Mouse (Mus musculus): ENCODE data around the gene Gm21970.
"Not testable (repeated sequence)": the region's sequence is repeated elsewhere in the genome, so short reads cannot be mapped to it uniquely, and the experiment has no call there.

The Gm21970 gene

GRCm38 (mm10) chr16:91404187-91404586 is 12.7 kb downstream of the Gm21970 start:
- DNase-seq = no peak

DNA sequence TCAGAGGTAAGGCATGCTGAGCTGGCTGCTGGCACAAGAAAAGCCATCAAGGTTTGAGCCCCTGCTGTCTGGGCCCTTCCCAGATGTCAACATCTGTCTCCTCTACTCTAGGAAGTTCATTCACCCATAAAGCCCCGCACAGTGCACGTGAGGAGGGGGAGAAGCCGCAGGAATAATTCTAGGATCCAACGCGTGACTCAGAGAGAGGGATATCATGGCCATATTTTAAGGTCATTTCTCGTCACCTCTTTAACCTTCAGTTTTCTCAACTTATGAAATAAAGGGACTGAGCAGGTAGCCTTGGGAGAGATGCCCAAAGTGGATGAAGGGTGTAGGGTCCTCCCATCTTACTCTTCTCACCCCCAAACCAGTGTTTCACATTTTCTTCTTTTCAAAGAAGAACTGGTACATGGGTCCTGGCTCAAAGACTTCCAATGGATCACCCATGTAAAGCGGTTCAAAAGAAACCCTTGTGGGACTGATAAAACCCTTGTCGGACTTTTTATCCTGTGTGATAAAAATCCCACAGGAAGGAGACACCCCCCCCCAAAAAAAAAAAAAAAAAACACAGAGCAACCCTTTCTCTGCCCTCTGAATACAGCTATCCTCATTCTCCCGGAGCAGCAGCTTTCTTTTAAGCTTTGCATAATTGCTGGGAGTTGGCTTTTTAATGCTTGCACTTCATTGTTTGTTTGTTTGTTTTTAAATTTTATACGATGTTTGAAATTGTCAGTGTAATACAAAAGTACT is 13.5 kb downstream of the Gm21970 start:
- DNase-seq = no peak

GRCm38 (mm10) chr16:91405640-91406584 is 14.4 kb downstream of the Gm21970 start, which contains the start of gene Il10rb:
Gene Il10rb (plus strand): TSS chr16:91406164.
- DNase-seq = peak; percentile 45 to 46

- peak in 1 of 2 experiments; percentile 6 for DNase-seq
These were observed 15.2 kb downstream of the Gm21970 start for GRCm38 (mm10) chr16:91406585-91407220.

DNA sequence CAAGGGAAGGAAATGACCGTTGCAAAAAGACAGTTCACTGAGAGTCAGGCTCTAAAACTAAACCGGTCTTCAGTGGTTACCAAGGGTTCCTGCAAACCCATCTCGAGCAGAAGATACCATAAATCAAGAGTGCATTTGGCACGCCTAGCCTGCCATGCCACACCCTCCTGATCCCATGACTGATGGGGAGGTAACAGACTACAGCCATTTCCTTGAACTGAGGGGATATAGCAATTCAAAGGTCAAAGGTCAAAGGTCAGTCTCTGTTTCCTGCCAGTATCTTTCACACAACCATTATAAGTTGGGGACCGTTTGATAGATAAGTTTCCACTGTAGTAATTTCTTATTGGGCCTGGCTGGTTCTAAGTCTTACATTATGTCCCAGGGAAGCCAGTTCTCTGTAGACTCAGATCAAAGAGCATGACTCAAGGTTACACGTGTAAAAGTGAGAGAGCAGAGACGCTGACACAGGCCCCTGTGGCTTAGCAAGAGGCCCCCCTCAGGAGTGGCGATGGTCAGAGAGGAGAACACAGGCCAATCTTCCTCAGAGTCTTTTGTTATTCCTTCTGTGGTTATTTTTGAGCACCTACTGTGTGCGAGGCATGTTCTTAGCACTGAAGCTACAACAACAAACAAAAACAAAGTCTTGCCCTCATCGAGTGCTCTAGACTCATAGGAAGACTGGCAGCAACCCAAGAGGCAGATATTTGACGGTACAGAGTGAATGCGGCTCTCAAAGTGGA is 21.8 kb downstream of the Gm21970 start:
- no peak for DNase-seq

DNA sequence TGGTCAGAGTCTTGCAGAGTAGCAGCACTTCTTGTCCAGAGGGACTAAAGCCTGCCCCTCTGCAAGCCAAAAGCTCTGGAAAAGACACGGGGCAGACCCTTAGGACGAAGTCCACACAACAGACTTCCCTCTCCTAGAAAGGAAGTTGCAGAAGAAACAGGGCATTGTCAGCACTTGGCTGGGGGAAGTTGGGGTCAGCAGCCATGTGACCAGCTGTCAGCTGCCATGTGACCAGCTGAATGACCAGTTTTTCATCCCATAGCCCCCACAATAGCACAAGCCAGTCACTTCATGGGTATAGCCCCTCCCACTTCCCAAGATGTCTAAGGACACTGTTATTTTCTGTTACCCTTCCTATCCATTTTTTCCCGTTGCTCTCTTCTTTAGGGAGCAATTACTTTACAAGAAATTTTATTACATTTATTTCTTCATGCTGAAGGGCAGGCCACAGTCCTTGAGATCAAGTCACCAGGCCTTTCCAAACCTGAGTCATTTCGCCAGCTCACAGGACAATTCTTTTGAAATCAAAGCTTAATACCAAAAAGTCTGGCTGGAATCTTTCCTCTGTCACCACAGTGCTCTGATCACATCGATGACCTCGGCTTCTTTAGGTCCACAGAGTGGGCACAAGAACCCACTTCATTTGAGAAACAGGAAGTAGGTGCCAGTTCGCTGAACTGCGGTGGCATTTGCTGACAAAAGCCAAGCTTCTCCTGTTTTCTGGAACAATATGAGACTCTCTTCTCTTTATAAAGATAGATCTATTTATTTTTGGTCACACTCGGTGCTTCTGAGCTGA is 24.1 kb downstream of the Gm21970 start:
- no peak for DNase-seq

DNA sequence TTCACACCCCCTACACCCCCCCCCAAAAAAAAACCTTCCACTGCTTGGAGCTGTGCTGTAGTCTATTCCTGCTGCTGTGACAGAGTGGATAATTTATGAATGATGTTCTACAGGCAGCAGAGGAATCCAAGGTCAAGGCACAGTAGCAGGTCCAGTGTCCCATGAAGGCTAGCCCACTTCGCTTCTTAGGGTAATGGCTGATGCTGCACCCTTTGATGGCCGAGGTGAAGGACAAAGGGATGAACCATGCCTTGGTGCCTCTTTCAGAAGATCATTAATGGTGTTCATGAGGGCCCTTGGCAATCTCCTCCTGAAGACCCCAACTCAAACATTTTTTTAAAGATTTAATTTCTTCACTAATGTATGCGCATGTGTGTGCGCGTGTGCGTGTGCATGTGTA is 24.8 kb downstream of the Gm21970 start:
- no peak for DNase-seq

GRCm38 (mm10) chr16:91416938-91417337 is 25.4 kb downstream of the Gm21970 start:
- no peak for DNase-seq

GRCm38 (mm10) chr16:91418531-91418930 is 27.0 kb downstream of the Gm21970 start:
- no peak for DNase-seq

- no peak for DNase-seq
These were observed 34.3 kb downstream of the Gm21970 start for GRCm38 (mm10) chr16:91425816-91426215.

- DNase-seq = no peak
These were observed 35.1 kb downstream of the Gm21970 start for GRCm38 (mm10) chr16:91426586-91426985.

GRCm38 (mm10) chr16:91427461-91427860 is 35.9 kb downstream of the Gm21970 start:
- DNase-seq = no peak

DNA sequence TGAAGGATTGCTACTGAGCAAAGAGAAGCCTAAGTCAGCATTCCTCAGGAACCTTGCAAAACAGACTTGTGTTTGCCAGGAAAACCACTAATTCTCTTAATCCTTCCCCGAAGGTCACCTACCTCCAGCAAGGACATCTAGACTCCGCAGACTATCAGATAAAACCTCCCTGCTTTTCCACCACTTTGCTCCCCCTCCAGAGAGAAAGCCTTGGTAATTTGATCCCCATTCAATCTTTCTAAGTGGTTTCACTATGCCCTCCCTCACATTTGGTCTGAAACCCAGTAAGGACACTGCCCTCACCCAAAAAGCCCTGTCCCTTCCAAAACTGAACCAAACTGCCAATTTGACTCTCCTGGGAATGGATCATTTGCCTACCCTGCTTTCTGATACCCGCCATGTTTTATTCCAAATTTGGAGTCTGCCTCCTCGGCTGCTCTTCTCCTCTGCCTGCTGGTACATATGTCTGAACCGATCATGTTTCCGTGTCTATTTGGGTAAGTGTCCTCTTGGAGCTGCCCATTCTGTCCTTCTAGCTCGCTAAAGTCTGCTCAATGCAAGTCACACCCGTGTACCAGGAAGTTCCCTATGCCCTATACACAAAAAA is 36.8 kb downstream of the Gm21970 start:
- no peak for DNase-seq

- no peak for DNase-seq
These were observed 41.3 kb downstream of the Gm21970 start for GRCm38 (mm10) chr16:91432720-91433328.

DNA sequence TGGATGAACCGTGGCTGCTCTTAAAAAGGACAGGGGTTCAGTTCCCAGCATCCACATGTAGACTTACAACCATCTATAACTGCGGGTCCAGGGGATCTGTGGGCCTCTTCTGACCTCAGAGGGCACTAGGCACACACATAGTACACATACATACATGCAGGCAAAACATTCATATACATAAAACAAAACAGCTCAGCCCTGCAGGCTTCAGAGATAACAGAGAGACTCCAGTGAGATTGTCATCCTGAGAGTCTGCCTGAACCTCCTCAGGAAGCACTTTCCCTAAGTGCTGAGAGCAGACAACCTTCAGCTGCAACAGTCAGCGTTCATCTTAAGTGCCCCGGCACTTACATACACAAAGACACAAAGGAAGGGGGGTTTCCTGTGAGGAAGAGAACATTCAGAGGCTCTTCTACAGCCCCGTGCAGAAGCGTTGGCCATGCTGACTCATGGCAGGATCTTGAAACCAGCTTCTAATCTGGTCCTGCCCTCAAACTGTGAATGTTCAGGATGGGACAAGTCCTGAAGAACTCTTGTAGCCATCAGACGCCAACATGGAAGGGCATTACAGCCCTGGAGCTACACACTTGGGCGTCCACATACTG is 41.9 kb downstream of the Gm21970 start:
- DNase-seq = no peak

GRCm38 (mm10) chr16:91434119-91434518 is 42.6 kb downstream of the Gm21970 start:
- DNase-seq = no peak

GRCm38 (mm10) chr16:91438081-91438480 is 46.6 kb downstream of the Gm21970 start:
- DNase-seq = no peak

DNA sequence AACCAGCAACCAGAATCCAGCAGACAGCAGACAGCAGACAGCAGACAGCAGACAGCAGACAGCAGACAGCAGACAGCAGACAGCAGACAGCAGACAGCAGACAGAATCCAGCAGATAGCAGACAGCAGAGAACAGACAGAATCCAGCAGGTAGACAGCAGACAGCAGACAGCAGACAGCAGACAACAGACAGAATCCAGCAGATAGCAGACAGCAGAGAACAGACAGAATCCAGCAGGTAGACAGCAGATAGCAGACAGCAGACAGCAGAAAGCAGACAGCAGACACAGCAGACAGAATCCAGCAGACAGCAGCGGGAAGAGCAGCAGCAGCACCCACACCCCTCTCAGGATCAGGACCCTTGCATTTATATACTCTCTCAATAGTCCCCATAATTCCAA is 47.1 kb downstream of the Gm21970 start:
- not testable (repeated sequence) for DNase-seq

DNA sequence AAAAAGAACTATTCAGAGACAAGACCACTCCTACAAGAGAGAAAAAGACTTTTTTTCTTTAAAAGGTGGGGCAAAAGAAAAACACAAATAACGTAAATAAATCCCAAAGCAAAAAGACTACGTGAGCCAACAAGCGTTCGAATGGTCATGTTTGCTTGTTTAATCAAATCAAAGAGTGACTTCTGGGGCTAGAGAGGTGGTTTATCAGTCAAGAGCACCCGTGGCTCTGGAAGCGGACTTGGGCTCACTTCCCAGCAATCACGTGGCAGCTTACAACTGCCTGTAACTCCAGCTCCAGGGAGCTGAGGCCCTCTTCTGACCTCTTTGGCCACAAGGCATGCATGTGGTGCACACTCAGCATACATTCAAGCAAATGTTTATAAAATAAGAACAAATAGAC is 49.8 kb downstream of the Gm21970 start:
- DNase-seq = peak; percentile 29 to 32

DNA sequence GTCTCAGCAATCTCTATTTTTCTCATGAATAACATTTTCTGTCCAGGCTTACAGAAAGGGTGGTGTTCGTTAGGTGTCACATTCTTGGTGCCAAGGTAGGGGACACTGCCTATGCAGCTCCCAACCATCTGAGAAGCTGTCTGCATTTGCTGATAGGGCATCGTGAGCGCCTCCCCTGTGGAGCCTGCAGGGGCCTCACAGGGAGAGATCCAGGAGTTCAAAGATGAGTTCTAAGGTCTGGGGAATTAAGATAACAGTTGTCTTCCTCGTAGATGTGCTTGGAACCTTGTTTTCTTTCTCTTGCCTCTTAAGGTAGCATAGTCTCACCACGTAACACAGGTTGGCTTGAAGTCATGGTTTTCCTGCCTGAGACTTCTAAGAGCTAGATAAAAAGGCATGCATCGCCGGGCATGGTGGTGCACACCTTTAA is 50.3 kb downstream of the Gm21970 start:
- no peak for DNase-seq

All from cerebellum, postnatal 14 days (tissue).